Mouse (Mus musculus) heart, embryonic 16.5 days (tissue): Measurements from ENCODE around the gene Rhebl1. TPM values are rescaled to one million over a fixed set of nuclear protein-coding genes. Genes with fewer than 3 reads are reported as not detected.

Experiments used
- polyA plus RNA-seq: library from polyadenylated mRNA; unstranded; fragments of >200 nt; fragmentation: Nextera tagmentation; extraction: Ambion mirVana; gene quantifications from 2 replicates; pipeline ENCODE4 v1.2.1, GENCODE M21; 2015

Rhebl1 gene
- polyA plus RNA-seq, 1 experiment from 2014 or later, result 7.3 TPM

Other genes with a start within 250 kb of the Rhebl1 start
- gene Ddx23, start 231.6 kb downstream of the Rhebl1 start, polyA plus RNA-seq, result 15.2 and 18.3 TPM in 2 replicates
- 1.1 and 1.7 TPM in 2 replicates for gene Rnd1, start 217.1 kb downstream of the Rhebl1 start, polyA plus RNA-seq
- 0.97 and 1.0 TPM in 2 replicates for gene Ccdc65, start 186.3 kb downstream of the Rhebl1 start, polyA plus RNA-seq
- 23.0 and 27.7 TPM in 2 replicates for gene Fkbp11, start 166.3 kb downstream of the Rhebl1 start, polyA plus RNA-seq
- 35.8 and 36.4 TPM in 2 replicates for gene Arf3, start 131.3 kb downstream of the Rhebl1 start, polyA plus RNA-seq
- 0.28 and 0.44 TPM in 2 replicates for gene Wnt10b, start 116.4 kb downstream of the Rhebl1 start, polyA plus RNA-seq
- not detected in 2 replicates for gene Wnt1, start 104.7 kb downstream of the Rhebl1 start, polyA plus RNA-seq
- 0.32 and 0.35 TPM in 2 replicates for gene Ddn, start 85.0 kb downstream of the Rhebl1 start, polyA plus RNA-seq
- gene Prkag1, start 63.0 kb downstream of the Rhebl1 start, polyA plus RNA-seq, result 111 and 112 TPM in 2 replicates
- gene Kmt2d, start 23.3 kb downstream of the Rhebl1 start, polyA plus RNA-seq, result 8.5 and 8.6 TPM in 2 replicates
- gene Dhh, start 4.0 kb upstream of the Rhebl1 start, polyA plus RNA-seq, result 2.0 and 2.5 TPM in 2 replicates
- 13.3 and 13.9 TPM in 2 replicates for gene Lmbr1l, start 23.7 kb upstream of the Rhebl1 start, polyA plus RNA-seq
- gene Tuba1b, start 40.0 kb upstream of the Rhebl1 start, polyA plus RNA-seq, result 1,504 and 1,594 TPM in 2 replicates
- gene Gm49450, start 59.0 kb upstream of the Rhebl1 start, polyA plus RNA-seq, result not detected in 2 replicates
- 727 and 789 TPM in 2 replicates for gene Tuba1a, start 59.2 kb upstream of the Rhebl1 start, polyA plus RNA-seq
- gene Tuba1c, start 135.4 kb upstream of the Rhebl1 start, polyA plus RNA-seq, result 130 and 149 TPM in 2 replicates
- gene Prph, start 160.6 kb upstream of the Rhebl1 start, polyA plus RNA-seq, result 1.4 and 2.4 TPM in 2 replicates
- 27.8 and 29.4 TPM in 2 replicates for gene Troap, start 180.0 kb upstream of the Rhebl1 start, polyA plus RNA-seq
- gene C1ql4, start 193.3 kb upstream of the Rhebl1 start, polyA plus RNA-seq, result 0.12 and 0.16 TPM in 2 replicates
- 0.43 and 0.52 TPM in 2 replicates for gene Dnajc22, start 198.6 kb upstream of the Rhebl1 start, polyA plus RNA-seq
- 25.3 and 25.5 TPM in 2 replicates for gene Spats2, start 231.4 kb upstream of the Rhebl1 start, polyA plus RNA-seq